Mouse (Mus musculus) CH12.LX (cell line): ENCODE results near the gene Abca7. TPM values are rescaled to one million over a fixed set of nuclear protein-coding genes. Genes with fewer than 3 reads are reported as not detected.

Source experiments
- DNase-seq: peaks from one replicate; pipeline ENCODE4 v3.0.0-alpha.2; 2013; ENCODE audit errors: extremely low read depth
- H3K27ac ChIP-seq: 2 replicates; pipeline ENCODE4 v1.5.1; 2012; ENCODE audit warnings: low read depth, mild to moderate bottlenecking, control low read depth, moderate library complexity; ENCODE audit not compliant: insufficient read depth
- H3K27me3 ChIP-seq: replicated peaks from 2 replicates; pipeline ENCODE3; 2012; ENCODE audit warnings: inconsistent platforms
- H3K36me3 ChIP-seq, 2 experiments: replicated peaks in 1 of 2; 2 replicates each; pipeline versions ENCODE3 to v1.6.1; 2012; ENCODE audit warnings: inconsistent platforms in 1 of 2, low read length in 1 of 2, mild to moderate bottlenecking in 1 of 2, mixed read lengths in 1 of 2, moderate library complexity in 1 of 2; ENCODE audit not compliant: control insufficient read depth in 1 of 2, insufficient read depth in 1 of 2
- H3K4me1 ChIP-seq, 2 experiments: 2 replicates each; pipeline ENCODE4 v1.6.1; 2012; ENCODE audit warnings: inconsistent platforms in 1 of 2, moderate library complexity in 1 of 2; ENCODE audit not compliant: insufficient read depth in 2 of 2, control insufficient read depth in 1 of 2
- H3K4me2 ChIP-seq: 2 replicates; pipeline ENCODE4 v1.6.1; 2012; ENCODE audit warnings: low read depth, mild to moderate bottlenecking, control low read depth; ENCODE audit not compliant: poor library complexity, insufficient read depth, severe bottlenecking
- H3K4me3 ChIP-seq, 3 experiments: fragments of 150-350 bp in 1 of 3; sonication (generic) in 1 of 3; replicated peaks in 1 of 3; 2 replicates each; pipeline versions ENCODE3 to v1.5.1; 2011 to 2012; ENCODE audit warnings: low read depth in 2 of 3, low read length in 2 of 3, mild to moderate bottlenecking in 2 of 3, moderate library complexity in 2 of 3, control low read depth in 1 of 3, improper control_type of control experiment in 1 of 3, inconsistent platforms in 1 of 3, mixed read lengths in 1 of 3; ENCODE audit not compliant: poor library complexity in 1 of 3
- H3K79me2 ChIP-seq: replicated peaks from 2 replicates; pipeline ENCODE4 v1.6.1; 2012; ENCODE audit warnings: mild to moderate bottlenecking, moderate library complexity; ENCODE audit not compliant: control insufficient read depth, poor library complexity, insufficient read depth, severe bottlenecking; ENCODE audit errors: extremely low read depth
- H3K9ac ChIP-seq: 2 replicates; pipeline ENCODE4 v1.6.1; 2012; ENCODE audit warnings: low read depth, mild to moderate bottlenecking, control low read depth, moderate library complexity; ENCODE audit not compliant: insufficient read depth
- H3K9me3 ChIP-seq: replicated peaks from 2 replicates; pipeline ENCODE3; 2012; ENCODE audit warnings: low read length, inconsistent platforms, mixed read lengths
- BHLHE40 ChIP-seq: IDR thresholded peaks from 2 replicates; pipeline ENCODE4 v1.6.1; 2011; ENCODE audit warnings: mild to moderate bottlenecking, low read depth, low read length, improper control_type of control experiment
- CHD1 ChIP-seq: IDR thresholded peaks from 2 replicates; pipeline ENCODE4 v1.6.1; 2012; ENCODE audit warnings: low read depth, low read length, improper control_type of control experiment, inconsistent platforms
- CHD2 ChIP-seq: IDR thresholded peaks from 2 replicates; pipeline ENCODE4 v1.6.1; 2011; ENCODE audit warnings: low read length, improper control_type of control experiment
- CTCF ChIP-seq, 2 experiments: IDR thresholded peaks in 1 of 2; conservative IDR thresholded peaks in 1 of 2; 2 replicates each; pipeline ENCODE4 v1.5.1; 2011 to 2012; ENCODE audit warnings: low read depth in 2 of 2, low read length in 2 of 2, improper control_type of control experiment in 1 of 2, inconsistent platforms in 1 of 2, mild to moderate bottlenecking in 1 of 2, moderate library complexity in 1 of 2
- E2F4 ChIP-seq: IDR thresholded peaks from 2 replicates; pipeline ENCODE4 v1.6.1; 2011; ENCODE audit warnings: low read depth, low read length, improper control_type of control experiment; ENCODE audit not compliant: insufficient replicate concordance
- ELF1 ChIP-seq: IDR thresholded peaks from 2 replicates; pipeline ENCODE4 v1.6.1; 2014; ENCODE audit warnings: low read depth, mild to moderate bottlenecking, inconsistent platforms, low read length, improper control_type of control experiment
- EP300 ChIP-seq: IDR thresholded peaks from 2 replicates; pipeline ENCODE4 v1.6.1; 2011; ENCODE audit warnings: low read length, improper control_type of control experiment
- ETS1 ChIP-seq: conservative IDR thresholded peaks from 2 replicates; pipeline ENCODE4 v1.6.1; 2012; ENCODE audit warnings: low read depth, mild to moderate bottlenecking, inconsistent platforms, low read length, improper control_type of control experiment, moderate library complexity
- GABPA ChIP-seq: IDR thresholded peaks from 2 replicates; pipeline ENCODE4 v1.6.1; 2012; ENCODE audit warnings: low read depth, low read length, improper control_type of control experiment, inconsistent platforms; ENCODE audit not compliant: insufficient replicate concordance
- HCFC1 ChIP-seq: IDR thresholded peaks from 2 replicates; pipeline ENCODE4 v1.6.1; 2012; ENCODE audit warnings: low read depth, mild to moderate bottlenecking, inconsistent platforms, low read length, improper control_type of control experiment
- IRF4 ChIP-seq: IDR thresholded peaks from 2 replicates; pipeline ENCODE4 v1.6.1; 2014; ENCODE audit warnings: low read depth, mild to moderate bottlenecking, inconsistent platforms, low read length, improper control_type of control experiment
- JUN ChIP-seq: IDR thresholded peaks from 2 replicates; pipeline ENCODE4 v1.6.1; 2011; ENCODE audit warnings: low read depth, mild to moderate bottlenecking, low read length, improper control_type of control experiment, moderate library complexity; ENCODE audit not compliant: insufficient read depth
- JUND ChIP-seq: conservative IDR thresholded peaks from 2 replicates; pipeline ENCODE4 v1.6.1; 2011; ENCODE audit warnings: low read depth, low read length, improper control_type of control experiment
- KAT2A ChIP-seq: IDR thresholded peaks from 2 replicates; pipeline ENCODE4 v1.6.1; 2012; ENCODE audit warnings: low read length, improper control_type of control experiment, inconsistent platforms; ENCODE audit not compliant: insufficient replicate concordance
- MAFK ChIP-seq: IDR thresholded peaks from 2 replicates; pipeline ENCODE4 v1.6.1; 2011; ENCODE audit warnings: low read length, improper control_type of control experiment; ENCODE audit not compliant: insufficient replicate concordance
- MAX ChIP-seq: IDR thresholded peaks from 2 replicates; pipeline ENCODE4 v1.6.1; 2011; ENCODE audit warnings: low read length, improper control_type of control experiment
- MAZ ChIP-seq: IDR thresholded peaks from 2 replicates; pipeline ENCODE4 v1.6.1; 2012; ENCODE audit warnings: low read depth, mild to moderate bottlenecking, inconsistent platforms, low read length, improper control_type of control experiment, moderate library complexity
- MEF2A ChIP-seq: IDR thresholded peaks from 2 replicates; pipeline ENCODE4 v1.6.1; 2014; ENCODE audit warnings: low read depth, mild to moderate bottlenecking, inconsistent platforms, low read length, improper control_type of control experiment, borderline replicate concordance
- MXI1 ChIP-seq: IDR thresholded peaks from 2 replicates; pipeline ENCODE4 v1.6.1; 2011; ENCODE audit warnings: mild to moderate bottlenecking, low read depth, low read length, improper control_type of control experiment
- MYC ChIP-seq: IDR thresholded peaks from 2 replicates; pipeline ENCODE4 v1.6.1; 2011; ENCODE audit warnings: low read depth, mild to moderate bottlenecking, improper control_type of control experiment, low read length
- NELFE ChIP-seq: IDR thresholded peaks from 2 replicates; pipeline ENCODE4 v1.6.1; 2011; ENCODE audit warnings: low read depth, low read length, improper control_type of control experiment
- NRF1 ChIP-seq: IDR thresholded peaks from 2 replicates; pipeline ENCODE4 v1.6.1; 2014; ENCODE audit warnings: low read depth, mild to moderate bottlenecking, inconsistent platforms, low read length, improper control_type of control experiment, moderate library complexity
- PAX5 ChIP-seq: IDR thresholded peaks from 2 replicates; pipeline ENCODE4 v1.6.1; 2012; ENCODE audit warnings: low read length, inconsistent platforms, mixed read lengths
- POLR2A ChIP-seq: IDR thresholded peaks from 2 replicates; pipeline ENCODE4 v1.6.1; 2011; ENCODE audit warnings: low read depth, mild to moderate bottlenecking, improper control_type of control experiment, low read length
- POLR2AphosphoS2 ChIP-seq: IDR thresholded peaks from 2 replicates; pipeline ENCODE4 v1.6.1; 2011; ENCODE audit warnings: low read depth, low read length, improper control_type of control experiment
- RAD21 ChIP-seq: IDR thresholded peaks from 2 replicates; pipeline ENCODE4 v1.6.1; 2011; ENCODE audit warnings: low read depth, mild to moderate bottlenecking, low read length, improper control_type of control experiment, moderate library complexity
- RCOR1 ChIP-seq: conservative IDR thresholded peaks from 2 replicates; pipeline ENCODE4 v1.6.1; 2012; ENCODE audit warnings: low read depth, mild to moderate bottlenecking, inconsistent platforms, low read length, improper control_type of control experiment
- SIN3A ChIP-seq: IDR thresholded peaks from 2 replicates; pipeline ENCODE4 v1.6.1; 2012; ENCODE audit warnings: low read length, improper control_type of control experiment, inconsistent platforms
- SMC3 ChIP-seq: IDR thresholded peaks from 2 replicates; pipeline ENCODE4 v1.6.1; 2011; ENCODE audit warnings: low read depth, low read length, improper control_type of control experiment
- TBP ChIP-seq: conservative IDR thresholded peaks from 2 replicates; pipeline ENCODE4 v1.6.1; 2011; ENCODE audit warnings: low read depth, low read length, improper control_type of control experiment
- TCF12 ChIP-seq: IDR thresholded peaks from 2 replicates; pipeline ENCODE4 v1.6.1; 2014; ENCODE audit warnings: low read depth, mild to moderate bottlenecking, inconsistent platforms, low read length, improper control_type of control experiment
- UBTF ChIP-seq: IDR thresholded peaks from 2 replicates; pipeline ENCODE4 v1.6.1; 2012; ENCODE audit warnings: low read depth, mild to moderate bottlenecking, inconsistent platforms, low read length, improper control_type of control experiment, moderate library complexity
- USF1 ChIP-seq: IDR thresholded peaks from 2 replicates; pipeline ENCODE4 v1.6.1; 2014; ENCODE audit warnings: low read depth, mild to moderate bottlenecking, inconsistent platforms, low read length, improper control_type of control experiment
- USF2 ChIP-seq: conservative IDR thresholded peaks from 2 replicates; pipeline ENCODE4 v1.6.1; 2011; ENCODE audit warnings: low read depth, low read length, improper control_type of control experiment
- ZC3H11A ChIP-seq: IDR thresholded peaks from 2 replicates; pipeline ENCODE4 v1.6.1; 2012; ENCODE audit warnings: low read depth, mild to moderate bottlenecking, inconsistent platforms, low read length, improper control_type of control experiment
- ZKSCAN1 ChIP-seq: IDR thresholded peaks from 2 replicates; pipeline ENCODE4 v1.6.1; 2012; ENCODE audit warnings: low read depth, inconsistent platforms, low read length, improper control_type of control experiment, borderline replicate concordance
- ZMIZ1 ChIP-seq: IDR thresholded peaks from 2 replicates; pipeline ENCODE4 v1.6.1; 2012; ENCODE audit warnings: low read depth, mild to moderate bottlenecking, inconsistent platforms, low read length, improper control_type of control experiment
- ZNF384 ChIP-seq: IDR thresholded peaks from 2 replicates; pipeline ENCODE4 v1.6.1; 2012; ENCODE audit warnings: low read depth, low read length, improper control_type of control experiment, inconsistent platforms
- dilution Hi-C: fragments of 300-500 bp; cut with MboI; formaldehyde crosslinking; loops from 2 replicates; pipeline ENCODE4 v1.14.3; 2020; ENCODE audit warnings: low sequenced_read_pairs; ENCODE audit not compliant: extremely low pct_unique_long_range_greater_than_20kb, extremely low pct_ligation_motif_present
- in situ Hi-C: fragments of 300-500 bp; cut with MboI; formaldehyde crosslinking; loops from 3 replicates; pipeline ENCODE4 v1.14.3; 2019; ENCODE audit warnings: low sequenced_read_pairs, low pct_ligation_motif_present, low pct_unique_long_range_greater_than_20kb, mixed read lengths
- polyA plus RNA-seq: library from polyadenylated mRNA; unstranded; fragments of >175 nt; gene quantifications from 2 replicates; pipeline ENCODE4 v1.2.1, GENCODE M21; 2012; ENCODE audit warnings: low read depth; ENCODE audit not compliant: insufficient read length
- total RNA-seq, 2 experiments: library from RNA; depleted of rRNA; stranded (reverse); fragments of 300-350 nt in 1 of 2; fragments of >200 nt in 1 of 2; gene quantifications; 2 replicates each; pipeline ENCODE4 v1.2.3; 2012 to 2014

Gene Abca7
- total and polyA plus RNA-seq, 3 experiments = 2.3 to 7.0 (median 6.1) TPM

- DNase-seq = peak; percentile 90
- Histone ChIP-seq H3K4me3 (peak within 1 kb of the TSS; percentile 75 to 97 (median 89)), H3K27ac (peak within 1 kb of the TSS; percentile 85), H3K9ac (peak within 1 kb of the TSS; percentile 99)
- in situ Hi-C loops = no loop called here
- TF ChIP-seq MAFK = 0 out of 2 replicates have a peak, but pooled peaks have one; percentile 17
- TF ChIP-seq TBP = 0 out of 2 replicates have a peak, but pooled peaks have one; percentile 48
- TF ChIP-seq MXI1 = peak; percentile 41
- TF ChIP-seq ZMIZ1 = peak; percentile 73
- no peak for TF ChIP-seq GABPA
- TF ChIP-seq TCF12 = peak; percentile 63; the same call in 1 of the 2 replicates
- TF ChIP-seq BHLHE40 = peak; percentile 78
- no peak for TF ChIP-seq USF2
- TF ChIP-seq ZNF384 = 0 out of 2 replicates have a peak, but pooled peaks have one; percentile 19
- TF ChIP-seq CHD1 = no peak
- no peak for TF ChIP-seq EP300
- peak; percentile 53 for TF ChIP-seq NELFE
- no peak for TF ChIP-seq POLR2AphosphoS2
- TF ChIP-seq MAZ = peak; percentile 66
- TF ChIP-seq NRF1 = 0 out of 2 replicates have a peak, but pooled peaks have one; percentile 37
- TF ChIP-seq PAX5 = no peak
- no peak for TF ChIP-seq ELF1
- TF ChIP-seq UBTF = no peak
- peak; percentile 32 for TF ChIP-seq ETS1
- no peak for TF ChIP-seq ZKSCAN1
- TF ChIP-seq JUND = peak; percentile 52
- no peak for TF ChIP-seq RCOR1
- TF ChIP-seq CHD2 = 0 out of 2 replicates have a peak, but pooled peaks have one; percentile 29
- TF ChIP-seq IRF4 = peak; percentile 65; the same call in 1 of the 2 replicates
- no peak; the same call in 1 of the 2 replicates for TF ChIP-seq SIN3A
- peak; percentile 86 for TF ChIP-seq MYC
- TF ChIP-seq ZC3H11A = 0 out of 2 replicates have a peak, but pooled peaks have one; percentile 4
- TF ChIP-seq CTCF (conservative IDR thresholded peaks at IDR 0.05 in 1 of 2, IDR thresholded peaks at IDR 0.05 in 1 of 2; ENCODE audit: low read depth in 2 of 2, low read length in 2 of 2) = peak; percentile 44 to 71; a peak in 3 of 4 replicates
- peak; percentile 47 for TF ChIP-seq RAD21
- TF ChIP-seq MAX = peak; percentile 85
- TF ChIP-seq KAT2A = no peak
- TF ChIP-seq POLR2A = peak; percentile 55
- peak; percentile 74; the same call in 1 of the 2 replicates for TF ChIP-seq E2F4
- TF ChIP-seq USF1 = no peak
- peak; percentile 65 for TF ChIP-seq HCFC1
- no peak for TF ChIP-seq JUN
- TF ChIP-seq SMC3 = peak; percentile 65
- TF ChIP-seq MEF2A = peak; percentile 42; the same call in 1 of the 2 replicates
- TF ChIP-seq, all 38 proteins: peak for 24
- Histone ChIP-seq H3K79me2 (peaks cover 35% of the 10 kb centered on the region), H3K27me3 (peaks cover 3% of the 10 kb centered on the region), H3K4me1 (peaks cover 29 to 68% of the 10 kb centered on the region in 2 experiments), H3K9me3 (no peaks in the 10 kb centered on the region), H3K36me3 (peaks cover 16 to 32% of the 10 kb centered on the region in 2 experiments), H3K4me2 (peak within 1 kb of the TSS; percentile 85)
- dilution Hi-C loops = no loop called here
Measured at GRCm38 (mm10) chr10:79984195-79984816, 12.0 kb upstream of the Abca7 start, which contains the start of gene Tmem259. TSS of gene Tmem259 (minus strand) at chr10:79984330.
